Mouse (Mus musculus) layer of hippocampus, postnatal 36 days (tissue): ENCODE data around the gene 4930505A04Rik. TPM values are rescaled to one million over a fixed set of nuclear protein-coding genes. Genes with fewer than 3 reads are reported as not detected.
A peak's percentile ranks its signal among the peaks of the same experiment; 100 is the strongest.
"Not testable (repeated sequence)": the region's sequence is repeated elsewhere in the genome, so short reads cannot be mapped to it uniquely, and the experiment has no call there.

ENCODE experiments used
- DNase-seq, 2 experiments: peaks; one replicate each; pipeline ENCODE4 v3.0.0; 2022
- total RNA-seq, 2 experiments: library from RNA; stranded (reverse); gene quantifications; 2 replicates each; pipeline ENCODE4 v1.2.3; 2021

The 4930505A04Rik gene
- total RNA-seq: under 1 TPM; 0.80 to 0.88 TPM

DNA sequence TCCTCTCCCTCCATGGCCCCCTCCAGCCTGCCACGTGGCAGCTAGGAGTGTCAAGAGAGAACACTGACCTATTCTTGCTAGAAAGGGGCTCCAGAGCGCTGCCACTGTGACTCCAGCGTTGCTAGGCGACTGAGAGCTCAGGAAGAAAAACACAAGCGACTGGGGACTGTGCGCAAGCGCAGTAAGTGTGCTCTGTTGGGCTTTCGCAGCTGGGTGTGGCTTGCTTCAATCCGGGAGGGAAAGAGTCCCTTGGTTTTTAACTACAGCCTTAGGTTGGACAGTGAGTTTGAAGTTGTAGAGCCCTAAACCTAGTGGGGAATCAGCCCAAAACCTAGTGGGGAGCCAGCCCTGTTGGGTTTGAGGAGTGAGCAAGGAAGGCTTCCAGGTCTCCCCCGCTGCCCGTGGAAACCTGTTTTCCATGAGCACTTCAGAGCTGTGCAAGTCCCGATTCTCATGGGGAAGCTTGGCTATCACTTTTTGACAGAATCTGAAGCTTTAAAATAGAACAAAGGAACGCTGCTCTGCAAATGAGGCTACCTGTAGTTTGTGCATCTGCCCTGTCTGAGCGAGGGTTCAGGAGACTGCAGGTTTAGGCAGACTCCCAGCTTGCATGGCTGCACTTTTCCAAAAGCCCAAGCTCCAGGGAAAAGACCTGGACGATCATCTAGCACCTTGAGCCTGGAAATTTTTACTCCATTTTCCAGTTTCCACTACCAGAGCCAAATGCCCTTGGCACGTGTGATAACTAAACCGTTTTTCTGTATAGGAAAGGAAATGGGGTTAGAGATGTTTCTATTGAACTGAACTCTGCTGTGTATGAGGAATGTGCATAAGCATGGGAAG lies at the start of gene 4930505A04Rik:
TSS of gene 4930505A04Rik (minus strand) at position 77 of the 843 bp plus-strand sequence.
- peak; percentile 81 to 85 for DNase-seq

DNA sequence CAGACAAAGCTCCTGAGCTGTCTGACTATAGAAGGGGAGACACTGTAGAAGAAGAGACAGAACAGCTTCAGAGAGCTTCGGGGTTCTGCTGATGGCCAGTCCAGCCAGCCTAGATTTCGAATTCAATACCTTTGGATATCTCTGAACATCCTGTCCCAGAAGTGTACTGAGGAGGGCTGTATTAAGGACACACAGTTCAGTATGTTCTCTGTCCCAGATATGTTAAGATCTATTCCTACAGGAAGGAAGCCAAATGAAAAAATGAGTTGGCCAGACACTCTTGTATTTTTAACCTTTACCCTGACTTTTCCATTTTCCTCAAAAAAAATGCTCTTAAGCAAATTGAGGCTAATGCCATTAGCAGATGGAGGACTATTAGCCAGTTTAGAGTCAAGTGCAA lies 45.5 kb upstream of the 4930505A04Rik start:
- no peak for DNase-seq

DNA sequence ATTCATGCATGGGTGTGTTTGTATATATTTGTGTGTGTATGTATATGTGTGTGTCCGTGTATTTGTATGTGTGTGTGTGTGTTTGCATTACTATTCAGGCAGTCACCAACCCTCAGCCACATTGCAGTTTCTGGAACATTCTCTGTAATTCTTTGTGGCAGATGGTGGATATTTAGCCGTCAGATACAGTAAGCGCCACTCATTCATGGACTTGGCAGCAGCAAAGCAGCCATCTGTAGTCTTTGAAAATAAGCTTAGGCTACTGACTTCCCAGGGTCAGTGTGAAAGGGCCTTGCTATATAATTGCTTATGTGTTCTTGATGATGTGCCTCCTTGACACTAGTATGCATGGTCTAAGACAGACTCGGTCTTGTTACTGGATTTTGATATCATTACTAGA lies 36.6 kb upstream of the 4930505A04Rik start:
- no peak for DNase-seq

DNA sequence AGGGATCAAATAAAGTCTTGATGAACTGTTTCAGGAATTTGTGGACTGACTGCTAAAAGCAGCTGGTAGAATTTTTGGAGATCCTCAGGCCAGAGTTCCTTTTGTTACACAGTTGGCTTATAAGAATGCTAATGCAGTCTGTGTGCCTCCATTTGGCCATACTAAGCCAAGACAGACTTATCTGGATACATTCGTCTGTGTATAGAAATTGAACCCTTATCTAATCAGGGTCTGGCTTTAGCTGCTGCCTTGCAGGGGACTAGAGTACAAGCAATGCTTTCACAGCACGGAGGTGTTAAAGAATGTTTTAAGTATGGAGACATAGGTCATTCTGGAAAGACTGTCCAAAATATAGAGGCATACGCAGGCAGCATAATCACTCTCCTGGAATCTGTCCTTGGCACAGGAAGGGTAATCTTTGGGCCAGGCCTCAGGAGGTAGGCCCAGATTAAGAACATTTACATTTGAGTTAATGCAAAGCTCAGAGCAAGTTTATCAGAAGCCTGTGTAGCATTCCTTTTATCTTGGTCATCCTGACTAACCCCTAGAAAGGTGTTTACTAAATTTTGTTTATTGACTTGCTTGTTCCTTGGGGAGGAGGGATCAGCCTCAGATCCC lies 27.2 kb upstream of the 4930505A04Rik start:
- DNase-seq: no peak

DNA sequence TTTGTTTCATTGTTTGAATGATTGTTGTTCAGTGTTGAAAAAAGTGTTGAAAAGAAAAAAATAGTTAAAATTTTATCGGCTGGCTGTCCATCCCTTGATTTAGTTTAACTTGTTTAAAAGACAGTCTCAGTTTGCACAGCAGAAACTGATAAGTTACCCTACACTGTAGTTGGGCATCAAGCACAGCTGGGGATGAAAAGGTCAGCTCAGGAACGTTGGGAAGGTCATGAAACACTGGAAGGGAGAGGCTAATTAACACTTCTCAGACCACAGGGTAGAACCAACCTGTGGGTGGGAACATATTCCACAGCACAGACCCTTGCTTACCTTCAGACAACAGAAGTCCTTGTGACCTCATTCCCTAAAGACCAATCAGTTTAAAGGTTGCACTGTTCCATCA lies 25.5 kb upstream of the 4930505A04Rik start:
- no peak for DNase-seq

DNA sequence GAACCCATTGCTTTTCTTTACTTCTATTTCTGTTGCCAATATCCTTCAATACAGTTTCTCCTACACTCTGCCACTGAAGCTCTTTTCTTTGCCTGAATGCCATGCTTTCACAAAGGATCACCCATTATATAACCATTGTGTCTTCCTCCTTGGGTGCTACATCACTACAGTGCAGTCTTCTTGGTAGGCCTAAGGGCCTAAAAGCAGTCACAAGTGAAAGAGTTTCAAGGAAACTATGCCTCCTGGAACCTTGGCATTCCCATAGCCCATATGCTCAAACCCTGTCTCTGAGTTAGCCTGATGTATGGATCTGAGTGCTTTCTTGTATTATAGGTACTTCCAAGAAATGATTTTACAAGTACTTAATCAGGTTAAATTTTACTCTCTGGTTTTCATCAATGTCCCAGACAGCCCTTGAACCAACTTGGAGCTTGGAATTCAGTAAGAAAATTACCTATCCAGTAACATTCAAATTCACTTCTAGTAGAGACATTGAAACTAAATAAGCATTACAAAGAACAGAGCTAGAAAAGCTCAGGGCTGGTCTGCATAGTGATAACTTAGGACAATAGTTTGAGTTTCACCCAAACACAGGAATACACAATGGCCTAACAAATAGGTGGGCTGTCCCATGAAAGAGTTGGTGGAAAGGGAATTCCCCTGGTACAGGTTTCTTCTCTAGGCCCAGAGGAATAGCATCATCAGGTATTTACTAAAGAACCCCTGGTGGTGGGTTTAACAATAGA lies 20.1 kb upstream of the 4930505A04Rik start:
- DNase-seq: no peak

DNA sequence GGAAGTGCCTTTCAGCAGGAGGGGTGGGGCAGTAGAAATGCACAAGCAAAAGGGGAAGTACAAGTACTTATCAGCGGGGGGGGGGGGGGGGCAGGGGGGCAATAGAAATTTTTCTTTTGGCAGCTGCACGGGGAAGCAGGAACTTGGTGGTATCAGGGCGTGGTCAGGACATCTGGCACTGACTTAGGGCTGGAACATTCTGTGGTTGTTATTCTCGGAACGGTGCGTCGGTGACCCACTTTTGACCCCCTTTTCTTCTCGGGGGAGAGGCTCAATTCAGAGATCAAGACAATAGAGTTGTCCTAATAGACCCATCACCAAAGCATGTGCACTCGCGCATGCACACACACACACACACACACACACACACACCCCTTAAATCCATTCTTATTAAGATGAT lies 16.6 kb upstream of the 4930505A04Rik start:
- no peak for DNase-seq

DNA sequence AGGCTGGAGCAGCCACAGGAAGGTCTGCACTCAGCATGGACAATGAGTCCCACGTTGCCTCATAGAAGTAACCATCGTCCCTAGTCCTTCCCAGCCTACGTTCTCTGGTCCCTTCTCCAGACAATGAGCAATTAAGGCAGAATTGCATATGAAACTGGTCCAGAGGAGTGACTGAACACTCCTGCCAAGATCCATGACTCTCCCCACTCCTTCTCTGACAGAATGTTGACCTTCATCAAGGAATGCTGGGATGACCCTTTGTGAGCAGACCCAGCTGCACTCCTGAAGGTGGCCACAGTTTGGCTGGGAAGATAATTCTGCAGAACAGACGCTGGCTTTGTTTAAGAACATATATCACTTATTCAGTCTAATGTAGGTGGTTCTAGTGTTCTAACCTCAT lies 11.7 kb upstream of the 4930505A04Rik start:
- DNase-seq: no peak

DNA sequence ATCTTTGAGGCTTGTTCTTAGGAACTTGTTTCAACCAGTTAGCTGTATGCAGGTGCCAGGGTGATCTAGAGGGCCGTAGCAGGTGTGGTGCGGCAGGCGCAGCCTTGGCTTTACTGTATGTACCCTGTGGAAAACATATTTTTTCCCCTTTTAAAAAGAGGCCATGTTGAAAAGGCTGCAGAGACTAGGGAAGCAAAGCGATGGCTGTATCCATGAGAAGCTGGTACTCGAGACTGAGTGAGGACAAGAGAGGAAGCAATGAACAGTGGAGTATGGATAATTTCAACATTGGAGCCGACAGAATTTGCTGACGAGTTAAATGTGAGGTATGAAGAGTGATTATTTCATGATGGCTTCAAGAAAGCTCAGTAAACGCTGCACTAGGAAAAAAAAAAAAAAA lies 440 bp downstream of the 4930505A04Rik start:
- no peak for DNase-seq

DNA sequence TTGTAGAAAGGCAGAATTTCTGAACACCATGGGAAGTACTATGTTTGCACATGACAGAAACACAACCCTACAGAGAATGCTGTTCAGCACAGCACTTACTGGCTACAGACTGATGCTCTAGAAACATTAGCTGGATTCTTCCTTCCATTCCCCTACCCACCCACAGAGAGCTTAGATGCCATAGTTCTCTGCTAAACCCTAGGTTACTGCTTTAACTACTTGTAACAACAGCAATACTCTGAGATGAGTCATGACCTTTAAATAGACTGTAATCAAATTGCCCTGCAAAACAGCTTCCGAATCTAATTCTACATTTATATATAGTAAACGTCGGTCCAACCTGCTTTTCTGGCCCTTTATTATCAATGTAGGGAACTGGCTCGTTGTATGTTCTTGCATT lies 17.3 kb downstream of the 4930505A04Rik start:
- no peak for DNase-seq

DNA sequence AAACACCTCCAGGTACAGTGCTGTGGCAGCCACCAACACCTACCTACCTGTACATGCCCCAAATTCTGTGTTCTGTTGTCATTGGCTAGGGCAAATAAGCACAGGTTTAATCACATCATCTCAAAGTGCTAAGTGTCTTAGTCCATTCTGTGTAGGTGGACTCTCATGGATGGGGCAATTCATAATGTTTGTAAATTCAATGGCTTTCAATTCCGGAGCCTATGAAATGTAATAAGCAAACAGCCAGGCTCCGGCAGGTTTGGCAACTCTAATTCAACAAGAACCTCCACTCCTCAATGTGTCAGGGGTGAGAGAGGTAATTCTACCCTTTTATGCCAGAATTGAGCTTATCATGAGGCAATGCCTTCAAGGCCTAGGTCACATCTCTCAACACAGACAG lies 23.5 kb downstream of the 4930505A04Rik start:
- DNase-seq: no peak

DNA sequence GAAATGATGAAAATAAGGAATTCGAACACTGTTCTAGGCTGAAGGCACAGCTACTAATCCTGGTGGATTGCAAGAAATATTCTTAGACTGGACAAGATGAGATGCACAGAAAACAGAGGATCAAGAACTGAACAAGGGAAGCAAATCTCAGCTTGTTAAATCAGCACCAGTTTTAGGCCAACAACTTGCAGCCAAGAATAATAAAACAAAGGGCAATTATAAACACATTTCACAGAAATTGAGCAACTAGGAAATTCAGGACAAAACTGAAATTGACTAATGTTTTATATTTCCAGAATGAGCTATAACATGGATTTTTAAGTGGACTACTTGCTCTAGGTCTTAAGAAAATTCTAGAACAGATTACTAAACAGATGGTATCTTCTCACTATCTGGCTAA lies 24.1 kb downstream of the 4930505A04Rik start:
- DNase-seq: no peak

DNA sequence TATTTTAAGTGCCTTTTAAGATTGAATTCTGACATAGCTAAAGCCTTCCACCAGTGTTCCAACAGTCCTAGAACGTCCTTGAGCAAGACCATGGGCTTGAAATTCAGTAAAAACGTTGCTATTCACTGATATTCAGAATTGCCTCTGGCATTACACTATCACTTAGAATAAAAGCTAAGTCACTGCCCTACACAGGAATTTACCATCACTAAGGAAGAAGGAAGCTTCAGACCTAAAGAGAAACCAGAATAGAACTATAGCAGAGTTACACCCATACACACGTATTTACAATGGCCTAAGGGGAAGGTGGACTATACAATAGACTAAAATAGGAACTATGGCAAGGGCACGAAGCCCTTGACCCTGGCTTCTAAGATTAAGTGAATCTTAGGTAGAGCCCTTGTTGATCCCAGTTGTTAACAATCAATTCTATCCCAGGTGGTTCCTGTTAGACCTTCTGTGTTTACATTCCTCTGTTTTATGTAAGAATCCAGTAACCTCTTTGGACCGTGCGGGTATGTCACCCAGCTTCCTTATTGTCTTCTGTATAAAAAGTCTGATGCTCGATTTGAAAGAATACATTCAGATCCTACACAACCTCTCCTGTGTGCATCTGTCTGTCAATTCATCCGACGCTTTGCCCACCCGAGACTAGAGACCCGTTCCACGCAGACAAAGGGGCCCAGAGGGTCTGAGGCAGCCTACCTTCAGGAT lies 27.3 kb downstream of the 4930505A04Rik start:
- DNase-seq: not testable (repeated sequence)

DNA sequence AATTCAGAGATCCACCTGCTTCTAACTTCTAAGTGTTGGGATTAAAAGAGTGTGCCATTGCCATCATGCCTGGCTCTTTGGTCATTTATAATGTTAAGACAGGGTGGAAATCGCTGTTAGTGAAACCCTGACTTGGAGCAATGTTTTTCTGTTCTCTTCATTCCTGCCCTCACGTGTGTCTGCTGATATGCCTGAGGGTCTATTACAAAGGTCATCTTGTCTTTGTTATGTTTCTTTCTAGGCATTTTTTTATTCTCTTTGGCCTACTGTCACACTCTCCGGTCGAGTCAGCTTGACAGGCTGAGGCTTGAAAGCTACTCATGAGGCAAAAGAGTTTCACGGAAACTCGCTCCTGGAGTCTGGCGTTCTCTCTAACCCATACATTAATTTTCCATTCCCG lies 27.9 kb downstream of the 4930505A04Rik start:
- no peak for DNase-seq

DNA sequence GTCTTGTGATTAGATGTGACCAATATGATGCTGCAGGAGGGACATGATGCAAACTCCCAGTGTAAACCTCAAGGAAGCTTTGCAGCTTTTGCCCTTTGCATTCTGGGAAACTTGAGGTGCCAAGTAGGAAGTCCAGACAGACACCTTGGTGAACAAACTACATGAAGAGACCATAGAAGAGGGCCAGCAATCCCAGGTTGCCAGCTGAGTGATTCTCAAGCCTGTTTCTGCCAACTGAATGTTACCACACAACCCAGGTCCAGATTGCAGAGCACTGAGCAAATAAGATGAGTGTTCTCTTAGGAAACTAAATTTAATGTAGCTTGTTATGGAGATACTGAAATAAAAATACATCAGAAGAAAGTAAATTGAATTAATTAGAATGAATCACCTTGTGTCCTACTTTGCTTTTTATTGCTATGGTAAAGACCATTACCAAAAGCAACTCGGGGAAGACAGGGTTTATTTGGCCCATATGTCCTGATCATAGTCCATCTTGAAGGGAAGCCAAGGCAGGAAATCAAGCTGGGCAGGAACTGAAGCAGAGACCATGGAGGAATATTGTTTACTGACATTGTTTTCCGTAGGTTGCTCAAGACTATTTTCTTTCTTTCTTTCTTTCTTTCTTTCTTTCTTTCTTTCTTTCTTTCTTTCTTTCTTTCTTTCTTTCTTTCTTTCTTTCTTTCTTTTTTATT lies 38.2 kb downstream of the 4930505A04Rik start:
- DNase-seq: no peak

DNA sequence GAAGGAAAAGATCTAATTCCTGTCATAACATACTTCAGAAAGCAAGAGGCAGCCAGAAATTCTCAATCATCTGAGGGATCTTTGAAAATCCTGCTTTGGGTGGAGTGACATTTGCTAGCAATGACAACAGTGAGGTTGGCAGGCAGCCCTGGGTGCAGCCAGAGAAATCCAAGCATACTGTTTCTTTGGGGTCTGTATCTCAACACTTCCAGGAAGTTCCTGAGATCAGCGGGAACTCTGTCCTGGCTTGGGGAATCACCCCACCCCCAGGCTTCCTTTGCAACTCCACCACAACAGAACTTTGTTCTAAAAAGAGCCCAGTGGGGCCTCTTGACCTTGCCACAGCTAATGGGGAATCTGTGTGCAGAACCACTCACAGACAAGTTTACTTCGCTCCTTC lies 66.0 kb downstream of the 4930505A04Rik start:
- DNase-seq: peak in 1 of 2 experiments; percentile 21

DNA sequence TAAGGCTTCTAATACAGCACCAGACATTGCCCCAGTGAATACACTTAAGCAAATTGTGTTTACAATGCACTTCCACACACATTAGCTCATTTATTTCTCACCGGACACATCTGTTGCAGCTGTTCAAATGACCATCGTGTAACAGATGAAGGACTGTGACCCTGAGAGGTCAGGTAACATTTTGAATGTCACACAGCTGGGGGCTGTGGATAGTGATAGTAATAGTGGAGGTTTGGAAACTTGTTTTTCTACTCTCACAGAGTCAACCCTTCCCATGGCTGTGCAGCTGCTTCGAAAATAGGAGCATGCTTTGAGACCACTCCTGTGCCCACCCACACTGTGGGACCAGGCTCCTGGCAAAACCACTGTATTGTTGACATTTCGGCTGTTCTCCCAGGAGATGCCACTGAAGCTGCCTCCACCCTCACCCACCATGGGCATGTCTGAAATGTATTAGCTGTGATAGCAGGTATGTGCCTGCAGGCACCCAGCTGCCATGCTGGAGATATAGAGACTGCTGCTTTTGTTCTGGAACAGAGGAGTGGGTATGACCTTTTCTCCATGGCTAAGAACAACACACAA lies 66.9 kb downstream of the 4930505A04Rik start:
- no peak for DNase-seq

DNA sequence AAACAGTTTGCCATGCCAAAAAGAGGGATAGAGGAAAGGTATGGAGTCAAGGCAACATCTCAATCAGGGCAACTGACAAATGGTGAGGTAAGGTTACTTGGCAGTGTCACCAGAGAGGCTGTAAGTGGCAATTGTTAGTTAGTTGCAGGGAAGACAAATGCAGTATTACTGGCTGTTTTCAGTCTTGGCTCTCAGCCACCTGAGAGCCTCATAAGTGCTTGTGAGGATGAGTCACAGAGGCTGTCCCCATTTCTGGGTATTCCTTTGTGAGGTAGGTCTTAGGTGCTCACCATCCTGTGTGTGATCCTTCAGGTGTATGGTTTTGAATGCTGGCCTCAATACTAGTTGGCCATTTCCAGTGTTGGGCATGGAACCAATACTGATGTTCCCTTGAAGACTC lies 77.3 kb downstream of the 4930505A04Rik start:
- DNase-seq: no peak

DNA sequence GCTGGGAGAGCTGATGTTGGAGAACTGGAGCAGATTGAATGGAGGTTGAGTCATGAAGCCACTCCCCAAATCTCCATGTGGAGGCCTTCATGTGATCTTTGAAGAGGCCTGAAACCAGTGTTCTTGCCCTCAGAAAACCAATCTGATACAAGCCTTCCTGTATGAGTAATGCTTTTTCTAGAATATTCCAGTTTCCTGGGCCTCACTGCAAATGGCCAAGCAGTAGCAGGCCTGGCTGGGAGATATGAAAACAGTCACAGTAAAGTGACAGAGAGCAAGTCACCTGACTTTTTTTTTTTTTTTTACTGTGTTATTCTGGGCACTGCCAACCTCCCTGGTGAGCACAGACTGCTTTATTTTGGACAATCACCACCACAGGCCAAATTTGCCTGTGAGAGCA lies 88.6 kb downstream of the 4930505A04Rik start:
- DNase-seq: no peak
